Mouse (Mus musculus) myocyte (in vitro differentiated cells): ENCODE measurements around the gene Bach2.

Source experiments
- MAX ChIP-seq: IDR thresholded peaks from one replicate; pipeline ENCODE4 v1.6.1; 2011; ENCODE audit warnings: low read depth, mild to moderate bottlenecking, control low read depth
- POLR2A ChIP-seq: IDR thresholded peaks from one replicate; pipeline ENCODE4 v1.6.1; 2011; ENCODE audit warnings: low read depth, mild to moderate bottlenecking, control low read depth, moderate library complexity; ENCODE audit not compliant: insufficient read length
- REST ChIP-seq: IDR thresholded peaks from one replicate; pipeline ENCODE4 v1.6.1; 2011; ENCODE audit warnings: mild to moderate bottlenecking, control low read depth, moderate library complexity; ENCODE audit not compliant: insufficient read depth, insufficient read length
- TCF12 ChIP-seq: IDR thresholded peaks from one replicate; pipeline ENCODE4 v1.6.1; 2011; ENCODE audit warnings: mild to moderate bottlenecking, control low read depth; ENCODE audit not compliant: poor library complexity, insufficient read depth, severe bottlenecking

GRCm38 (mm10) chr4:32248236-32248635 is 9.6 kb downstream of the Bach2 start:
- TF ChIP-seq POLR2A: no peak
- no peak for TF ChIP-seq MAX
- TF ChIP-seq TCF12: no peak
- TF ChIP-seq REST: no peak
